Mouse (Mus musculus): ENCODE results near the gene Fmnl2. TPM values are rescaled to one million over a fixed set of nuclear protein-coding genes. Genes with fewer than 3 reads are reported as not detected.

Fmnl2 gene
- total and polyA plus RNA-seq, 3 experiments = 0.42 to 2.8 (median 2.1) TPM

DNA sequence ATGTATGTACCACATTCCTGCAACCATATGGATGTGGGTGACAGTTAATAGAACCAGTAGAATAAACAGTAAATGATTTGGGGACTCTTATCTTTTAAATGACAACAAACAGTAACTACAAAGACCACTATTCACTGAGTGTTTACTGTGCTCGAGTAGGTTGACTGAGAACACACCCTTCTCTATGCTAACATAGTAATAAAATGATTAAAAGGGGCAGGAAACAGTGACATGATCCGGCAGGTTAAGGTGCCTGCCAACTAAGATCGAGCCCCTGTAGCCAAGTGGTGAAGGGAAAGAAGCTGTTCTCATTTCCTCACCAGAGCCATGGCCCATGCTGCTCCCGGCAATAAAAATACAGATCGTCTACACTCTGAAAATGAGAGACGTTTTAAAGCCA, 271.4 kb downstream of the Fmnl2 start:
- H3K79me2 ChIP-seq (replicated peaks; ENCODE audit: control insufficient read depth, extremely low read depth, insufficient read depth, poor library complexity, severe bottlenecking) = no peaks in the 10 kb centered on the region
- no peaks in the 10 kb centered on the region for H3K9me3 ChIP-seq (replicated peaks; ENCODE audit: low read length)
- in situ Hi-C loops (cut with MboI; ENCODE audit: low pct_ligation_motif_present, low pct_unique_long_range_greater_than_20kb, low sequenced_read_pairs) (loop anchor here (10.0 kb wide), 1 partner anchor 374 kb away; no protein-coding TSS in a partner anchor), dilution Hi-C loops (cut with MboI; ENCODE audit: extremely low pct_ligation_motif_present, extremely low pct_unique_long_range_greater_than_20kb, low sequenced_read_pairs) (no loop called here)
- no peak for DNase-seq (ENCODE audit: extremely low read depth)
- TF ChIP-seq RAD21 (IDR thresholded peaks at IDR 0.05; ENCODE audit: low read depth, low read length) = no peak
- TF ChIP-seq BHLHE40 (IDR thresholded peaks at IDR 0.05; ENCODE audit: low read depth, low read length) = no peak
- TF ChIP-seq CHD1 (IDR thresholded peaks at IDR 0.05; ENCODE audit: low read depth, low read length) = no peak
- TF ChIP-seq SIN3A (IDR thresholded peaks at IDR 0.05; ENCODE audit: low read length) = no peak
- no peak for TF ChIP-seq MAFK (IDR thresholded peaks at IDR 0.05; ENCODE audit: insufficient replicate concordance, low read length)
- TF ChIP-seq ZC3H11A (IDR thresholded peaks at IDR 0.05; ENCODE audit: low read depth, low read length) = no peak
- no peak for TF ChIP-seq CTCF (conservative IDR thresholded peaks at IDR 0.05 in 1 of 2, IDR thresholded peaks at IDR 0.05 in 1 of 2; ENCODE audit: low read depth in 2 of 2, low read length in 2 of 2)
- TF ChIP-seq NRF1 (IDR thresholded peaks at IDR 0.05; ENCODE audit: low read depth, low read length) = no peak
- no peak for TF ChIP-seq JUND (conservative IDR thresholded peaks at IDR 0.05; ENCODE audit: low read depth, low read length)
- TF ChIP-seq TCF12 (IDR thresholded peaks at IDR 0.05; ENCODE audit: low read depth, low read length) = no peak
- no peak for TF ChIP-seq KAT2A (IDR thresholded peaks at IDR 0.05; ENCODE audit: insufficient replicate concordance, low read length)
- no peak for TF ChIP-seq PAX5 (IDR thresholded peaks at IDR 0.05; ENCODE audit: low read length)
- no peak for TF ChIP-seq IRF4 (IDR thresholded peaks at IDR 0.05; ENCODE audit: low read depth, low read length)
- no peak for TF ChIP-seq USF2 (conservative IDR thresholded peaks at IDR 0.05; ENCODE audit: low read depth, low read length)
- no peak for TF ChIP-seq ELF1 (IDR thresholded peaks at IDR 0.05; ENCODE audit: low read depth, low read length)
- H3K4me2 ChIP-seq (ENCODE audit: insufficient read depth, low read depth, poor library complexity, severe bottlenecking) = no peak overlapping the region
- no peak overlapping the region for H3K4me3 ChIP-seq (replicated peaks in 1 of 3; ENCODE audit: low read depth in 2 of 3, low read length in 2 of 3, poor library complexity in 1 of 3)
- no peak overlapping the region for H3K9ac ChIP-seq (ENCODE audit: insufficient read depth, low read depth)
- no peaks in the 10 kb centered on the region for H3K4me1 ChIP-seq (ENCODE audit: control insufficient read depth in 1 of 2, insufficient read depth in 2 of 2)
- H3K27ac ChIP-seq (ENCODE audit: insufficient read depth, low read depth) = no peak overlapping the region
- peaks cover 0 to 14% of the 10 kb centered on the region in 2 experiments for H3K36me3 ChIP-seq (replicated peaks in 1 of 2; ENCODE audit: control insufficient read depth in 1 of 2, insufficient read depth in 1 of 2, low read length in 1 of 2)
- no peaks in the 10 kb centered on the region for H3K27me3 ChIP-seq (replicated peaks)

- Histone ChIP-seq H3K4me3 (replicated peaks in 1 of 3; ENCODE audit: low read depth in 2 of 3, low read length in 2 of 3, poor library complexity in 1 of 3) (no peak overlapping the region), H3K27ac (ENCODE audit: insufficient read depth, low read depth) (no peak overlapping the region), H3K27me3 (replicated peaks) (no peaks in the 10 kb centered on the region), H3K9ac (ENCODE audit: insufficient read depth, low read depth) (no peak overlapping the region), H3K9me3 (replicated peaks; ENCODE audit: low read length) (no peaks in the 10 kb centered on the region), H3K79me2 (replicated peaks; ENCODE audit: control insufficient read depth, extremely low read depth, insufficient read depth, poor library complexity, severe bottlenecking) (no peaks in the 10 kb centered on the region), H3K36me3 (replicated peaks in 1 of 2; ENCODE audit: control insufficient read depth in 1 of 2, insufficient read depth in 1 of 2, low read length in 1 of 2) (peaks cover 0 to 31% of the 10 kb centered on the region in 2 experiments), H3K4me2 (ENCODE audit: insufficient read depth, low read depth, poor library complexity, severe bottlenecking) (no peak overlapping the region), H3K4me1 (ENCODE audit: control insufficient read depth in 1 of 2, insufficient read depth in 2 of 2) (no peaks in the 10 kb centered on the region)
- in situ Hi-C loops (cut with MboI; ENCODE audit: low pct_ligation_motif_present, low pct_unique_long_range_greater_than_20kb, low sequenced_read_pairs) (no loop called here), dilution Hi-C loops (cut with MboI; ENCODE audit: extremely low pct_ligation_motif_present, extremely low pct_unique_long_range_greater_than_20kb, low sequenced_read_pairs) (no loop called here)
- TF ChIP-seq IRF4 (IDR thresholded peaks at IDR 0.05; ENCODE audit: low read depth, low read length) (no peak), SMC3 (IDR thresholded peaks at IDR 0.05; ENCODE audit: low read depth, low read length) (no peak), USF2 (conservative IDR thresholded peaks at IDR 0.05; ENCODE audit: low read depth, low read length) (no peak), GABPA (IDR thresholded peaks at IDR 0.05; ENCODE audit: insufficient replicate concordance, low read depth, low read length) (no peak), ZMIZ1 (IDR thresholded peaks at IDR 0.05; ENCODE audit: low read depth, low read length) (no peak), MAX (IDR thresholded peaks at IDR 0.05; ENCODE audit: low read length) (no peak), USF1 (IDR thresholded peaks at IDR 0.05; ENCODE audit: low read depth, low read length) (no peak), CHD2 (IDR thresholded peaks at IDR 0.05; ENCODE audit: low read length) (no peak)
- no peak for DNase-seq (ENCODE audit: extremely low read depth)
Measured at GRCm38 (mm10) chr2:53131567-53131966, 273.9 kb downstream of the Fmnl2 start.

Measured in CH12.LX (cell line).